Mouse (Mus musculus) cerebellum, adult 9-10 months (tissue): ENCODE results near the gene Cdk17.

Experiments
- DNase-seq: peaks from one replicate; pipeline ENCODE4 v3.0.0; 2022

The Cdk17 gene

GRCm38 (mm10) chr10:93291352-93291751, 130.7 kb downstream of the Cdk17 start:
- peak; percentile 75 for DNase-seq

GRCm38 (mm10) chr10:93291843-93292242, 131.2 kb downstream of the Cdk17 start:
- peak; percentile 83 for DNase-seq

GRCm38 (mm10) chr10:93293621-93294020, 132.9 kb downstream of the Cdk17 start:
- no peak for DNase-seq

- no peak for DNase-seq
These were observed 134.0 kb downstream of the Cdk17 start for GRCm38 (mm10) chr10:93294547-93295219.

- no peak for DNase-seq
These were observed 137.1 kb downstream of the Cdk17 start for GRCm38 (mm10) chr10:93297774-93298173.

- DNase-seq: no peak
These were observed 137.5 kb downstream of the Cdk17 start for GRCm38 (mm10) chr10:93298208-93298607.

GRCm38 (mm10) chr10:93301831-93302230, 141.2 kb downstream of the Cdk17 start:
- no peak for DNase-seq

GRCm38 (mm10) chr10:93303231-93303630, 142.6 kb downstream of the Cdk17 start:
- no peak for DNase-seq

GRCm38 (mm10) chr10:93305946-93306345, 145.3 kb downstream of the Cdk17 start:
- no peak for DNase-seq

GRCm38 (mm10) chr10:93306367-93306766, 145.7 kb downstream of the Cdk17 start:
- DNase-seq: no peak

GRCm38 (mm10) chr10:93309131-93309933, 148.7 kb downstream of the Cdk17 start:
- no peak for DNase-seq

- no peak for DNase-seq
These were observed 149.4 kb downstream of the Cdk17 start for GRCm38 (mm10) chr10:93309934-93310621.

GRCm38 (mm10) chr10:93310721-93311411, 150.2 kb downstream of the Cdk17 start, which contains the start of gene Elk3:
TSS of gene Elk3 (minus strand) at chr10:93311135.
- no peak for DNase-seq

- no peak for DNase-seq
These were observed 150.9 kb downstream of the Cdk17 start for GRCm38 (mm10) chr10:93311576-93311975.
